Mouse (Mus musculus) ES-Bruce4 (cell line): ENCODE measurements around the gene Foxa3.

ENCODE experiments used
- CTCF ChIP-seq: IDR thresholded peaks from one replicate; pipeline ENCODE4 v1.8.1; 2011; ENCODE audit warnings: low read depth, low read length
- POLR2A ChIP-seq: IDR thresholded peaks from one replicate; pipeline ENCODE4 v1.8.1; 2011; ENCODE audit warnings: low read length; ENCODE audit not compliant: insufficient read depth

- TF ChIP-seq POLR2A (no peak), CTCF (no peak)
Observed at GRCm38 (mm10) chr7:19004631-19005079, 18.7 kb downstream of the Foxa3 start.
